Mouse (Mus musculus) MEL (cell line): ENCODE data around the gene Dap.

Experiments used
- GABPA ChIP-seq: IDR thresholded peaks from 2 replicates; pipeline ENCODE4 v1.6.1; 2012; ENCODE audit warnings: low read depth, mild to moderate bottlenecking, inconsistent platforms, low read length, improper control_type of control experiment, moderate library complexity
- MXI1 ChIP-seq: IDR thresholded peaks from 2 replicates; pipeline ENCODE4 v1.6.1; 2011; ENCODE audit warnings: mild to moderate bottlenecking, low read depth, low read length, improper control_type of control experiment
- POLR2A ChIP-seq, 2 experiments: IDR thresholded peaks; 2 replicates each; pipeline ENCODE4 v1.6.1; 2011 to 2012; ENCODE audit warnings: low read length in 2 of 2, mild to moderate bottlenecking in 2 of 2, control low read depth in 1 of 2, improper control_type of control experiment in 1 of 2, low read depth in 1 of 2, moderate library complexity in 1 of 2; ENCODE audit not compliant: control insufficient read depth in 1 of 2, insufficient read depth in 1 of 2, poor library complexity in 1 of 2
- POLR2AphosphoS2 ChIP-seq: IDR thresholded peaks from 2 replicates; pipeline ENCODE4 v1.6.1; 2011; ENCODE audit warnings: low read length, improper control_type of control experiment
- TCF12 ChIP-seq: IDR thresholded peaks from 2 replicates; pipeline ENCODE4 v1.6.1; 2014; ENCODE audit warnings: low read depth, mild to moderate bottlenecking, inconsistent platforms, low read length, improper control_type of control experiment, moderate library complexity

DNA sequence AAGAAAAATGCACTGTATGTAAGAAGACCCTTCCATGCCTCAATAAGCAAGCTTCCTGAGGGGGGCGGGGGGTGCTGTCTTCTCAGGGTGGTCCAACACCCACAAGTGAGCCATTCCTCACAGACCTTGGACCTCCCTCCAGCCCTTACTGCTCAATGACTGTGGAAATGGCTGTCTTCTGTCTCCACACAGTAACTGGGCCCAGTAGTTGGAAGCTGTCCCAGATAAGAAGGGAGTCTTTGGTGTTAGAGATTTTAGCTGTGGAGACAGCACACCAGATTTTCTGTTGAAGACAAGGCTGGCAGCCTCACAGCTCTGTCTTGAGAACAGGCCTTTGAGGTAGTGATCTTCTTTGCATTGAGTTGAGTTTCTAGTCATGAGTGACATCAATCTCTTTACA lies 33.2 kb downstream of the Dap start:
- TF ChIP-seq TCF12 (no peak), GABPA (no peak), POLR2AphosphoS2 (no peak), POLR2A (IDR thresholded peaks at IDR 0.05; ENCODE audit: control insufficient read depth in 1 of 2, insufficient read depth in 1 of 2, low read depth in 1 of 2, low read length in 2 of 2, poor library complexity in 1 of 2) (no peak), MXI1 (no peak)
